Mouse (Mus musculus): ENCODE measurements around the gene Rassf3. TPM values are rescaled to one million over a fixed set of nuclear protein-coding genes. Genes with fewer than 3 reads are reported as not detected.

The Rassf3 gene
- polyA plus RNA-seq (2012; rRNA removed) = 5.8 and 9.1 TPM in 2 replicates

GRCm38 (mm10) chr10:121476190-121476967 lies at the start of gene Rassf3:
TSS of gene Rassf3 (minus strand) at chr10:121476347.

GRCm38 (mm10) chr10:121364801-121365564 lies 111.2 kb downstream of the Rassf3 start, which contains the start of gene Gns:
TSS of gene Gns (plus strand) at chr10:121365090.

Other genes with a start within 250 kb of the Rassf3 start
- gene Tbc1d30, start 125.1 kb downstream of the Rassf3 start, polyA plus RNA-seq (2012; rRNA removed) = 14.6 and 15.0 TPM in 2 replicates
- gene Gns, start 111.3 kb downstream of the Rassf3 start, polyA plus RNA-seq (2012; rRNA removed) = 32.7 and 36.0 TPM in 2 replicates
- 39.2 and 41.3 TPM in 2 replicates for gene Tbk1, start 110.4 kb upstream of the Rassf3 start, polyA plus RNA-seq (2012; rRNA removed)
- 65.4 and 73.5 TPM in 2 replicates for gene Xpot, start 150.0 kb upstream of the Rassf3 start, polyA plus RNA-seq (2012; rRNA removed)
- 0.12 and 0.13 TPM in 2 replicates for gene D930020B18Rik, start 165.2 kb upstream of the Rassf3 start, polyA plus RNA-seq (2012; rRNA removed)